Mouse (Mus musculus) heart, postnatal 36 days (tissue): Measurements from ENCODE around the gene Thra. TPM values are rescaled to one million over a fixed set of nuclear protein-coding genes. Genes with fewer than 3 reads are reported as not detected.

ENCODE experiments used
- DNase-seq, 2 experiments: peaks; one replicate each; pipeline ENCODE4 v3.0.0; 2021 to 2022
- intact Hi-C: fragments of 180-260 bp; cut with DNase I; formaldehyde crosslinking; loops from one replicate; pipeline ENCODE4 v1.15.1; 2025
- total RNA-seq, 2 experiments: library from RNA; stranded (reverse); gene quantifications; 2 replicates each; pipeline ENCODE4 v1.2.3; 2021

Gene Thra
- total RNA-seq, 2 experiments from 2014 or later, result 100 to 111 TPM

DNA sequence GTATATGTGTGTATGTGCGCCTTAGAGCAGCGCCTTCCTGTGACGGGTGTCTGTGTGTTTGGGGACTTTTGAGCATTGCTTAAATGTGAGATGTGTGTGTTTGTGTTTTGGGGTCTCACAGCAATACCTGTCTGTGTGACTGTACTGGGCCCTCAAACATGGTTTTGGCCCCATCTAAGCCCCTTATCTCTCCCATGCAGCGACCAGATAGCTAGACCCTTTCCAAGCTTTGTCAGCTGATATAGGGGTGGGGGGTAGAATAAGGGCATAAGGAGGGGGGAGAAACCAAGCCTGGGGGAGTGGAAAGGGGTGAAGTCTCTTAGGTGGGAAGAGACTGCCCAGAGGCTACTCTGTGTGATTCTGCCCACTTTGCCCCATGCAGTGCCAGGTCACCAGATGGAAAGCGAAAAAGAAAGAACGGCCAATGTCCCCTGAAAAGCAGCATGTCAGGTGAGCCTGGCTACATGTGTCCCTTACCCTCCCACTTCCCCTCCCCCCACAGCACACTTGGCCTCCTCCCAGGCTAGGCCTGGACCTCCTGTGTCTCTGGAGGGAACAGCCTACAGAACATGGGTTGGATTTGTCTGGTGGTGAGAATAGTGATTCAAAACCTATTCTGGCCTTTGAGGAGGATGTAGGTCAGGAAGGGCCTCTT lies 15.4 kb downstream of the Thra start:
- intact Hi-C loops, result no loop called here
- DNase-seq, result no peak

DNA sequence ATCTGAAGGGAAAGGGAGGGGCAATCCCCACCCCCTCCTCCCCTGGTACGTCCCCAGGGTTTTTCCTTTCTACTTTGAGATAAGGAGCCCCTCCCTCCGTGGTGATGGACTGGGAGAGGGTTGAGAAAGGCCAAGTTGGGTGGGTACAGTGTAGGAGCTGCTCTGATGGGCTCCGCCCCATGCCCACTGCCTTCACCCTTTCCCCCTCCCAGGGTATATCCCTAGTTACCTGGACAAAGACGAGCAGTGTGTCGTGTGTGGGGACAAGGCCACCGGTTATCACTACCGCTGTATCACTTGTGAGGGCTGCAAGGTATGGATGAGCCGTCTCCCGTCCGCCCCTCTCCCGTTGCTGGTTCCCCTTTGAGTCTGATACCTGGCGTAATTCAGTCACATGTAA lies 16.3 kb downstream of the Thra start:
- intact Hi-C loops, result no loop called here

DNA sequence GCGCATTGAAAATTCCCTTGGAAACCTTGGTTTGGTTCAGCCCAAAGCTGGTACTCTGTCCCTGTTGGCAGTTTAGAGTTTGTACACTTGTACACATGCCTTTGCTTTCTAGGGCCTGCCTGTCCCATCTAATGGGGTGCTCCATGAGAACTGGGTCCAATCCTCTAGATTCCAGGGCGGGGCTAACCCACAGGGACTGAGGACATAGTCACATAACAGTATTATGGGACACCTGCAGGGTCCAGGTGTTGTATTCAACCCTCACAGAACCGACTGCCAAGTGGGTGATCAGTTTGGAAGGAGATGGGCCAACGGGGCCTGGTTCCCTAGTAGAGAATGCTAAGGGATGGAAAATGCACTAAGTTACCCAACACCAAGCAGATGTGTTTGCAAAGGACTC lies 21.5 kb downstream of the Thra start:
- intact Hi-C loops, result no loop called here

More for the DNA sequence above, 16.3 kb downstream of the Thra start:
- no peak for DNase-seq

DNA sequence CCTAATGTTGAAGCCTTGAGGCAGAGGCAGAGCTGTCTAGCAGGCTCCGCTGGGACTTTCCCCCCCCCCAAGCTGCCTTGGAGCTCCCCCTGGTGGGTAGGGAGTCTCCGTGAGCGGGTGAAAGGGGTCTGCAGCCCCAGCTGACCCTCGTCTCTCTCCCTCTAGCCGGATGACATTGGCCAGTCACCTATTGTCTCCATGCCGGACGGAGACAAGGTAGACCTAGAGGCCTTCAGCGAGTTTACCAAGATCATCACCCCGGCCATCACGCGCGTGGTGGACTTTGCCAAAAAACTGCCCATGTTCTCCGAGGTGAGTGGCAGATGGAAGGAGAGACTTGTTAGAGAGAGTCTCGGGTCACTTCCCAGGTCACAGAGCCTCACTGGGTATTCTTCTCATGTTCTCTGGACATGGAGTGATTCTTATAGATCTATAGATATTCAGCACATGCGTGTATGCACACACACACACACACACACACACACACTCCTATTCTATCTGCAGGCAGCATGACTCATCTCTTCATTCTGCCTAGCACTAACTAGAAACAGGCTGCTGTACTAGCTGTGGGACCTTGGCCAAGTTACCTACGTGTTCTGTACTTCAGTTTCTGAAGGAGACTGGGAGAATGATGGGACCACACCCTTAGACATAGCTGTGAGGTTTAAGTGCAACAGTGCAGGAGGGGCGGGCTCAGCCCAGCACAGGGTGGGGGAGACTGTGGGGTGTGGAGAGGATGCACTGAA lies 22.5 kb downstream of the Thra start:
- intact Hi-C loops, result no loop called here
- peak; percentile 12 to 37 for DNase-seq

More for the DNA sequence above, 21.5 kb downstream of the Thra start:
- no peak for DNase-seq

DNA sequence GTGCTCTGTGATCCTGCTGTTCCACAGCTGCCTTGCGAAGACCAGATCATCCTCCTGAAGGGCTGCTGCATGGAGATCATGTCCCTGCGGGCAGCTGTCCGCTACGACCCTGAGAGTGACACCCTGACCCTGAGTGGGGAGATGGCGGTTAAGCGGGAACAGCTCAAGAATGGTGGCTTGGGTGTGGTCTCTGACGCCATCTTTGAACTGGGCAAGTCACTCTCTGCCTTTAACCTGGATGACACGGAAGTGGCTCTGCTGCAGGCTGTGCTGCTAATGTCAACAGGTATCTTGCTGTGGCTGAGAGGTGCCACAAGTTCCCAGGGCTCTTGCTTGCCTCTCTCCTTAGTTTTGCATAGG lies 23.0 kb downstream of the Thra start:
- DNase-seq, result peak in 1 of 2 experiments; percentile 4
- intact Hi-C loops, result no loop called here

DNA sequence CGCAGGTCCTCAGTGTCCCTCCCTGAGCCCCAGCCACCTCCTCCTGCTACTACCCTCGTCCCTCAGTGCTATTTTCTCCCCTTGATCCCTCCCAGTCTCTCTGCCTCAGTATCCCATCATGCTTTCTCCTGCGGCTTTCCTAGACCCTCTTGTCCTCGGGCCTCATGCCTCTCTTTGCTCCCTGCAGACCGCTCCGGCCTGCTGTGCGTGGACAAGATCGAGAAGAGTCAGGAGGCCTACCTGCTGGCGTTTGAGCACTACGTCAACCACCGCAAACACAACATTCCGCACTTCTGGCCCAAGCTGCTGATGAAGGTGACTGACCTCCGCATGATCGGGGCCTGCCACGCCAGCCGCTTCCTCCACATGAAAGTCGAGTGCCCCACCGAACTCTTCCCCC lies 23.7 kb downstream of the Thra start:
- peak in 1 of 2 experiments; percentile 4 for DNase-seq
- intact Hi-C loops, result loop anchor here (2.0 kb wide), 1 partner anchor 15 kb away; no protein-coding TSS in a partner anchor

DNA sequence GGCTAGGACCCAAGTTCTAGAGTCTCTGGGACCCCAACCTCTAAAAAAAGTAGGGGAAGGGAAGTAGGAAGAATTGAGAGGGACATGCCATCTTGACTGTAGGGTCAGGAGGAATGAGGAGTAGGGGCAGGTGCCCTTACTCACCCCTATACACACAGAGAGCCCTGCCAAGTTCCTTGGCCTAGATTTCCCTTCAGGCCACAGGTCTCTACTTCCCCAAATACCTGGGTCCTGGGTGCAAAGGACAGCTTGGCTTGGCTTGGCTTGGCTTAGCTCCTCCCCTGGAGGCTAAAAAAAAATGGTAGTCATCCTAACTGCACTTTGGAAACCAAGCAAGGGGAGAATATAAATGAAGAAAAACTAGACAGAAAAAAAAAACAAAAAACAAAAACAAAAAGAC lies 24.3 kb downstream of the Thra start:
- intact Hi-C loops, result loop anchor here (2.0 kb wide), 1 partner anchor 16 kb away; no protein-coding TSS in a partner anchor
- no peak for DNase-seq

DNA sequence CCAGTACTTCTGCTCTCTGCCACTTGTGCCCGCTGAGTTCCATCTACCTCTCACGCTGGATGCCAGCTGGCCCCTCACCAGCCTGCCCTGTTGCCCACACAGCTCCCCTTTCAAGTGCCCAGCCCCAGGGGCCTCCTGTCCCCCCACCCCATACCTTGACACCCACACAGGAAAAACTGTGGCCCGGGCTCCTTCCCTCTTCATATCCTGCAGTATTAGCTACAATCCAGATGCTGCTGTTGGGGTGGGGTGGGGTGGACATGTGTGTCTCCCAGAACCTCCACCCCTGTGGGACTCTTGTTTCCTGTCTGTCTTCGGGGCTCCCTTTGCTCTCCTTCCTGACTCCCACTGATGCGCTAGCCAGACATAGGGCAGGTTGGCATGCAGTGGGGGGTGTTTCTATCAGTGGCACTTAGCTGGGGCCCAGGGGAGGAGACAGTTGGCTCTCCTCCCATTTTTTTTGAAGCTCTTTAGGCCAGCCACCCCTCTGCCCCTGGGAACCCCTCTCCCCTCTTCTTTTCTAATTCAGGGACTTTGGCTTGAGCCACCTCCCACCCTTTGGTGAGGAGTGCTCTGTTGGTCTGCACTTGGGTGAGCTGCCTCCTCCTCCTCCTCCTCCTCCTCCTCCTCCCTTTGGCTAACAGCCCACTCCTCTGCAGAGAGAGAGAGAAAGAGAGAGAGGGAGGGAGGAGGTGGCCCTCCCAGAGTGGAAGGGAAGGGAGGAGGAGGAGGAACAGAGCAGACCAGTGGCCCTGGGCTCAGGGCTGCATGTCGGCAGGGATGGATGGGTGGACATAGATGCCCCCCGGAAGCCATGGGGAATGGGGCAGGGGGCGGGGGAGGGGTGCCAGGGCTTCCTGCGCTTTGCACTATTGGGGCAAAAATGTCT lies 25.2 kb downstream of the Thra start:
- peak; percentile 46 to 73 for DNase-seq
- intact Hi-C loops, result loop anchor here (2.0 kb wide), 1 partner anchor 17 kb away; no protein-coding TSS in a partner anchor

DNA sequence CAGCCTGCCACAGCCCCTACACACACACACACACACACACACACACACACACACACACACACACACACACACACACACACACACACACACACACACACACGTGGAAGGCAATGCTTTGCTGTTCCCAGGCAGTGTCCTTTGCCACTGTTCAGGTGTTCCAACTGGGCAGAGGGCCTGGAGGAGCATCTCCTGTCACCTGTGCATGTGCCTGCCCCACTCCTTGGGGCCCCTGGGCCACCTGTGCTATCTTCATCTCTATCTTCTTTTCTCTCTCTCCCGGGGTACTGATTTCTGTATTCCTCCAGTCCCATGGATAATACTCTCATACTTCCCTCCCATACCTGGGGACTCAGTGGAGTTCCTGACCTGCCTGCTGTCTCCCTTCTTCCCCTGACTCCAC lies 25.9 kb downstream of the Thra start:
- intact Hi-C loops, result no loop called here
- peak; percentile 4 to 42 for DNase-seq

DNA sequence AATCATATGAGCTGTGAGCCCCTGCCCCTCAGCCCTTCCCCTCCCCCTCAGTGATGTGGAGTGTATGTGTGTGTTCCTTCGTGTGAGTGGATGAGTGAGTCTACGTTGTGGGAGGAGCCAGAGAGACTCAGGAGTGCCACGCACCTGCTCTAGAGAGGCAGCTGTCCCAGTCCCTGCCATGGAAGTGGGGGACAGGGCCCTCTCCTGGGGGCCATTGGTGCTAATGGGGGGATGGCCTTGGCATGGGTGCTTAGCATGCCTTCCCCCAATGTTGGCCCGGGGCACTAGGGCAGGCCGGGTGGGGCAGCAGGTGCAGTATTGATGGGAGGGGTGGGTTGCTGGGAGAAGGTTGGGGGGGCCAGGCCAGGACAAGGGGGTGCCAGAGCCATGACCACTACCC lies 26.4 kb downstream of the Thra start:
- DNase-seq, result peak; percentile 6 to 41
- intact Hi-C loops, result no loop called here

DNA sequence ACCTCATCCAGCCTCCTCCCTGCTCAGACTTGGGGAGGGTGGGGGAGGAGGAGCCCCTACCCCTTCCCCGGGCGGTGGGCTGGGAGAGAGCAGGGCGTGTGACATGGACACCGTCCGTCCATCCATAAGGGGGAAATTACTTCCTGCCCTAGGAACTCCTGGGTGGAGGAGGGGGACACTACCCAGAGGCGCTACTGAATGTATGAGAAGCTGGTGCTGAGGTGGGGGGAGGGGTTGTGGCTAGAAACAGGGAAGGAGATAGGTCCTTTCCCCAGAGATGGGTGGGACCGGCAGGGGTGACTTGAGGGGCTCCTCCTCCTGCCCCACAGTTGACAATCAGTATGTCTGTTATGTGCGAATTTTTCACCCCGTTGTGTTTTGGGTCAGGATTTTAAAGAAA lies 26.8 kb downstream of the Thra start:
- peak; percentile 46 to 65 for DNase-seq
- intact Hi-C loops, result no loop called here

DNA sequence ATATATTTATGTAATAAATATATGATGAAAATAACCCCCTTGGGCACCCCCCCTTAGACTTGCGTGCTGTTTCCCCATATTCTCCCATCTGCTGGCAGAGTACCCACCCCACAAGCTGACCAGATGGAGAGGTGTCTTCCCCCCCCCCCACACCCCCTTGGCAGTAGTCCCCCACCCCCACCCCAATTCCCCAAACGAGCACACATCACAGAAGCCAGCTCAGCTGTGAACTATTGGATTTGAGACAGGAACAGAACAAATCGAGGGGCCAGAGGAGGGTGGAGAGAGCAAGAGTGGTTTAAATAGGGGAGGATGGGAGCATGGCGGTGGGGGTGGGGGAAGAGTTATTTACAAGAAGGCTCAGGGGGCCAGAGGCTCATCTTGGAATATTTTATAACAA lies 27.3 kb downstream of the Thra start:
- peak in 1 of 2 experiments; percentile 6 for DNase-seq

DNA sequence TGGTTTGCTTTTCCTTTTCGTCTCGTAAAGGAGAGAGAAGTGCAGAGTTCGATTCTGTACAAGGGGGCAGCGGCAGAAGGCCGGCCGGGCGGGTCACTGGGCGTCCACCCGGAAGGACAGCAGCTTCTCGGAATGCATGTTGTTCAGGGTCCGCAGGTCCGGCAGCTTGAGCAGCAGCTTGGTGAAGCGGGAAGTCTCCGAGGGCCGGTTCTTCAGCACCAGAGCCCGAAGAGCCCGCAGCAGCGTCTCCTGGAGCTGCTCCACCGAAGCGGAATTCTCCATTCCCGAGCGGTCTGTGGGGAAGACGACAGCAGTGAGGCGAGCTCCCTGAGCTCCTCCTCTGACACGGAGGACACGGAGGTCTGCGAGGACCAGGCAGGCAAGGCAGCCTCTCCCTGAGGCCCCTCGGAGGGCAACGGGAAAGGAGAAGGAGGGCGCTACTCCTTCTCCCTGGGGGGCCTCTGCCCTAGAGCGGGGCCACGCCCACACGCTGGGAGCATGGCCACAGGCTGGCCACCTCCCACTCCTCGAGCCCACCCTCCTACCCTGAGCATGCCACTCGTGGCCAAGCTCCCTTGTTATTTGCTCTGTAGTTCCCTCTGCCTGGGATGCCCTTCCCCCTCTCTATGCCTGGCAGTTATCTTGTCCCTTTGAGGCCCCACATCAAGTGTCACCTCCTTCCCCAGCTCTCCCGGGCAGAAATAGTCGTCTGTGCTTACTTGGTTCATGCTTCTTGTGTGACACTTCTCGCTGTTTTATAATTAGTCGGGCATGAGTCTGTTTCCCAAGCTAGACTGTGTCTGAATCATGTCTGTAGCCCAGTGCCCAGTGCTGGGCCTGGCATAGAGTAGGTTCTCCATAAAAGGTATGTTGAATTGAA lies 27.9 kb downstream of the Thra start:
- peak; percentile 40 to 63 for DNase-seq
- intact Hi-C loops, result no loop called here

More for the DNA sequence above, 27.3 kb downstream of the Thra start:
- intact Hi-C loops, result no loop called here

DNA sequence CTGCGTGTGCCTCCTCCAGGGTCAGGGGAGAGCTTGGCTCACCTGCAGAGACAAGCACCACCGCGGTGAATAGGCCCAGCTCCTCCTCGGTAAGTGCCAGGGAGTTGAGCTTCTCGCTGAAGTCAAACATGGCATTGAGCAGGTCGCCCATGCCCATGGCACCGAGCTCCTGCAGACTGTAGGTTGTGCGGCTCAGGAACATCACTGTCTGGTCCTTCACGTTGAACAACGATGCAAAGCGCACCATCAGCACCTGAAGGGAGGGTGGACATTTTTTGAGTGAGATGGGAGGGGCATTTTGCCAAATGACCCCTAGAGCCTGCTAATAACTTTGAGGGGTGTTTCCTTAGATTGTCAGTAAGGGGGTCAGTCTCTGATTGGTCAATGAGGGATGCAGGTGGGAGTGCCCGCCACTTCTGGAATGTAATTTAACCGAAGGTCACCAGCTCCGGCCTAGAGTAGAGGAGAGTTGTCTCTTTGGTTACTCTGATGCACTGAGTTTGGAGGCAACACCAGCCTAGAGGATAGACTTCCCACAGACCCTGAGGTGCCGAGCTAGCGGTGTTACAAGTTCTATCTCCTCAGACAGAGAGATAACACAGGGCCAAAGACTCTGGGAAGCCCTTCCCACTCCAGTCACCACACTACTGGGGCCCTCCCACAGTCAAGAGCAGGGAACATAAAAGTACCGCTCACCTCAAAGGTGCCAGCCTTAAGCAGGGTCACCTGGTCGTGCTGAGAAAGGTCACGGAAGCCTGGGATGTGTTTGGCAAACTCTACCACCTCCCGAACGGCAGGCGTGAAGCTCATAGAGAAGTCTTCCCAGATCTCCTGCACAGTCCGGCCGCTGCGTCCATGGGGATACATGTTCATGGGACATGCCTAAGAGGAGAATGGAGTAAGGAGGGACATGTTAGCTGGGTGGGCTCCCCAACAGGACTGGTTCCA lies 28.8 kb downstream of the Thra start:
- DNase-seq, result peak; percentile 17 to 31
- intact Hi-C loops, result no loop called here

DNA sequence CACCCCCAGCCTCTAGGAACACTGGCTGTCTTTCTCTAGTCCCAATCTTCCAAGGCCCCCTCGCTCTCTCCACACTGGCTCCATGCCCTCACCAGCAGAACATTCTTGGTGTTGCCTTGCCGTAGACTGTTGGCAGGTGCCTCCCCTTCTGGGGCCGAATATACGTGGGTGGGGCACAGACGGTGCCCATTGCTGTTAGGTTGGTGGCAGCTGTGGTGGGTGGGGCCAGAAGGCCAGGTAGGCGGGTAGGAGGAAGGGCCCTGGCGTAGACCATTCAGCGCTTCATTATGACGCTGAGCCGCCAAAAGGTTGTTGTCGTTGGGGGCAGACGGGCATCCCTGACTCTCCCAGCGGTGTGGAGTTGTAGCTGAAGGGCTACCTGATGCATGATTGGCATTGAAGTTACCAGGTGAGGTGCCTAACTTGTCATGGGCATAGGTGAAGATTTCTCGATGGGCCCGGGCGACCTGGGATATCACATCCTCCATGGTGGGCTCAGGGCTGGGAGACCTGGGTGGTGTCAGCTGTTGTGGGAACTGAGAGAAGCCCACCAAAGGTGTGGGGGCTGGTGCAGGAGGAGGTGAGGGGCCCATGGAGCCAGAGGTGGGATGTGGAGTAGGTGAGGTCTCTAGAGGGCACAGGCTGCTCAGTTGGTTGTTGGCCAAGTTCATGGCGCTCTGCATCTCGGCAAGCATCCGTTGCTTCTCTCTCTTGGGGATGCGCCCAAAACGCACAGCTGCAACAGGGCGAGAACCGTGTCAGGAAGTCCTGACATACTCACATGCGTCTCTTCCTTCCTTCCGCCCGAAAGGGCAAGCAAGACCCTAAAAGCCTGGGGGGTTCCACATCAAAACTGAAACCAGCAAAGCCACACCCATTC lies 29.9 kb downstream of the Thra start:
- intact Hi-C loops, result loop anchor here (1.0 kb wide), 1 partner anchor 26 kb away; no protein-coding TSS in a partner anchor
- peak; percentile 18 to 49 for DNase-seq

DNA sequence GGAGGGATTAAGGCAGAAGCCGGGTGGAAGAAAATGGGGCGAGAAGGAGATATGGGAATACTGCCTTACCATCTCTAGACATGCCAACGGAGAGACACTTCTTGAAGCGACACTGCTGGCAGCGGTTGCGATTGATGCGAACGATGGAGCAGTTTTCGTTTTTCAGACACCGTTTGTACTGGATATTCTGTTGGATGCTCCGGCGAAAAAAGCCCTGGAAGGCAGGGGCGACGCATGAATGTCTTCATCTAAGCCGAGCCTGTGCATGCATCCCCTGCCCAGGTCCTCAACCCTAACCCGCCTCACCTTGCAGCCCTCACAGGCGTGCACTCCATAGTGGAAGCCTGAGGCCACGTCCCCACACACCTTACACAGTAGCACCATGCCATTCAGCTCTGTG lies 30.7 kb downstream of the Thra start:
- DNase-seq, result peak; percentile 10 to 34
- intact Hi-C loops, result no loop called here

DNA sequence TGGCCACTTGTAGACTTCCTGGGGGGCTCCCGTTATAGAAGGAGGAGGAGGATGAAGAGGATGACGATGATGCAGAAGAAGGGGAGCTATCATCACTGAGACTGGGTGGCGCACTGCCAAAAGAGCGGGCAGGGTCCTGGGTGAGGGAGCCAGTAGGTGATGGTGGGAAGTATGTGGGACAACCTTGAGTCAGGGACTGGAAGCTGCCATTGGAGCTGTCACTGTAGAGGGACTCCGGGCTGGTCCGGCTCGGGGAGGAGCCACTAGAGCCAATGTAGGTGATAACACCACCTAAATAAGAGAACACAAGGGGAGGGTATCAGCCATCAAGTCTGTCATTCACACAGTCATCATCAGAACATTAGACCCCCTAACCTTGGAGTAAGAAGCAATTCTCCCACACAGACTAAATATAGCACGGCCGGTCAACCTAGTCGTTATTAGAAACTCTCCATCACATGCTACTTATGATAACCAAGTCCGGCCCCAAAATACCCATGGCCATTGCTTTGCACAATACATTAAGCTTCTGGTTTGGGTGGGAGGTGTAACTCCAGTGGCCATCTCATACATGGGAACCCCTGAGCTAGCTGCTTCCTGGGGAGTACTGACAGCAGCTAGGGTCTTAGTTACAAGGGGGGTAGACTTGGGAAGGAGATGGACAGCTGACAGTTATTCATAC lies 31.5 kb downstream of the Thra start:
- peak; percentile 44 to 59 for DNase-seq
- intact Hi-C loops, result loop anchor here (2.0 kb wide), 1 partner anchor 15 kb away; no protein-coding TSS in a partner anchor
